Mouse (Mus musculus) liver, embryonic 11.5 days (tissue): ENCODE measurements around the gene Cacnb4. TPM values are rescaled to one million over a fixed set of nuclear protein-coding genes. Genes with fewer than 3 reads are reported as not detected.

ENCODE experiments used
- ATAC-seq: fragments of 200-750 bp; cut with Nextera tagmentation; replicated peaks from 2 replicates; pipeline ENCODE4 v1.8.0; 2017; ENCODE audit warnings: moderate number of reproducible peaks, mild to moderate bottlenecking, moderate TSS enrichment, moderate library complexity; ENCODE audit not compliant: low FRiP score
- DNase-seq: peaks from one replicate; pipeline ENCODE4 v3.0.0-alpha.2; 2017; ENCODE audit warnings: low spot score
- H3K27ac ChIP-seq: fragments of 300-500 bp; sonication (generic); 2 replicates; pipeline ENCODE4 v1.5.1; 2014; ENCODE audit warnings: mild to moderate bottlenecking, low read depth, low read length, control low read depth
- H3K27me3 ChIP-seq: fragments of 300-500 bp; sonication (generic); replicated peaks from 2 replicates; pipeline ENCODE4 v1.6.1; 2014; ENCODE audit warnings: low read length, mixed read lengths; ENCODE audit not compliant: control insufficient read depth, insufficient read depth
- H3K36me3 ChIP-seq: fragments of 300-500 bp; sonication (generic); 2 replicates; pipeline ENCODE4 v1.6.1; 2014; ENCODE audit warnings: mild to moderate bottlenecking, low read length, moderate library complexity, mixed read lengths; ENCODE audit not compliant: control insufficient read depth, insufficient read depth
- H3K4me1 ChIP-seq: fragments of 300-500 bp; sonication (generic); replicated peaks from 2 replicates; pipeline ENCODE4 v1.6.1; 2014; ENCODE audit warnings: low read length, mixed read lengths; ENCODE audit not compliant: control insufficient read depth, insufficient read depth
- H3K4me2 ChIP-seq: fragments of 300-500 bp; sonication (generic); 2 replicates; pipeline ENCODE4 v1.6.1; 2014; ENCODE audit warnings: mild to moderate bottlenecking, control low read depth, moderate library complexity
- H3K4me3 ChIP-seq: fragments of 300-500 bp; sonication (generic); 2 replicates; pipeline ENCODE4 v1.5.1; 2014; ENCODE audit warnings: low read depth, low read length, control low read depth
- H3K9ac ChIP-seq: fragments of 300-500 bp; sonication (generic); 2 replicates; pipeline ENCODE4 v1.6.1; 2014; ENCODE audit warnings: low read depth, low read length, control low read depth
- H3K9me3 ChIP-seq: fragments of 300-500 bp; sonication (generic); 2 replicates; pipeline ENCODE4 v1.6.1; 2016; ENCODE audit warnings: low read length, inconsistent platforms, mixed read lengths; ENCODE audit not compliant: control insufficient read depth
- WGBS: fragments of 180-500 bp; shearing (Covaris S2); extraction: QIAGEN DNeasy Blood & Tissue Kit; methylation state at CpG from one replicate; pipeline ENCODE4 v1.1.7; 2014; 5-methylcytosine and 5-hydroxymethylcytosine counted together
- polyA plus RNA-seq: library from polyadenylated mRNA; unstranded; fragments of >200 nt; fragmentation: Nextera tagmentation; extraction: Ambion mirVana; gene quantifications from 2 replicates; pipeline ENCODE4 v1.2.1, GENCODE M21; 2014

The Cacnb4 gene
- polyA plus RNA-seq, 1 experiment from 2014 or later, result 0.69 TPM

DNA sequence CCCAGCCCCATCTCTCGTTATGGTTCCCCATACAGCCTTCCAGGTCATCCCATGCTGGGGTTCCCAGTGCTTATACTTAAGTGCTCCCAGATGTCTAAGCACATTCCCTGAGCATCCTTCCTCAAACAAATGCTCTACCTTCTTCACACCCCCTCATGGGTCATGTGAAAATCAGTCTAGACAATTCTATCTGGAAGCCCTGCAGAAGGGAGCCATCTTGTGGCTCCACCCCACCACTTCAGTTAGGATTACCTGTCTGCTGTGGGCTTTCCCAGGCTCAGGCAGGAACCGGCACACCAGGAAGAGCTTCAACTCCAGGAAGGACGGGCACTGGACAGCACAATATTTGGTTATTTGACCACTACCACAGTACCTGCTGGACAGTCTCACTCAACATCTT lies 101.7 kb downstream of the Cacnb4 start:
- no peak for ATAC-seq
- no peak overlapping the region for H3K4me2 ChIP-seq
- H3K27me3 ChIP-seq, result no peaks in the 10 kb centered on the region
- 81% methylated on average over 3 of the region's 3 CpGs for WGBS
- no peak overlapping the region for H3K9ac ChIP-seq
- DNase-seq, result no peak
- no peak overlapping the region for H3K27ac ChIP-seq
- H3K36me3 ChIP-seq, result no peaks in the 10 kb centered on the region
- no peaks in the 10 kb centered on the region for H3K9me3 ChIP-seq
- H3K4me1 ChIP-seq, result peaks cover 22% of the 10 kb centered on the region
- H3K4me3 ChIP-seq, result no peak overlapping the region

GRCm38 (mm10) chr2:52572221-52572620 lies 104.4 kb downstream of the Cacnb4 start:
- ATAC-seq (no peak), DNase-seq (no peak)
- Histone ChIP-seq H3K4me3 (no peak overlapping the region), H3K36me3 (no peaks in the 10 kb centered on the region), H3K9ac (no peak overlapping the region), H3K4me2 (peak overlapping the region; percentile 37), H3K4me1 (peaks cover 22% of the 10 kb centered on the region), H3K27me3 (no peaks in the 10 kb centered on the region), H3K9me3 (no peaks in the 10 kb centered on the region), H3K27ac (no peak overlapping the region)
- 77% methylated on average over 6 of the region's 6 CpGs for WGBS

- 35% methylated on average over 13 of the region's 13 CpGs for WGBS
- ATAC-seq (peak; percentile 93), DNase-seq (peak; percentile 55)
- Histone ChIP-seq H3K27ac (no peak overlapping the region), H3K27me3 (no peaks in the 10 kb centered on the region), H3K4me2 (peak overlapping the region; percentile 37), H3K4me3 (no peak overlapping the region), H3K9ac (no peak overlapping the region), H3K9me3 (no peaks in the 10 kb centered on the region), H3K36me3 (no peaks in the 10 kb centered on the region), H3K4me1 (peaks cover 22% of the 10 kb centered on the region)
Observed at GRCm38 (mm10) chr2:52571339-52571968, 105.2 kb downstream of the Cacnb4 start.

GRCm38 (mm10) chr2:52570781-52571180 lies 105.8 kb downstream of the Cacnb4 start:
- WGBS, result 45% methylated on average over 5 of the region's 5 CpGs
- Histone ChIP-seq H3K9me3 (no peaks in the 10 kb centered on the region), H3K9ac (peak overlapping the region; percentile 8; the same call in 1 of the 2 replicates), H3K4me2 (peak overlapping the region; percentile 20; the same call in 1 of the 2 replicates), H3K4me3 (no peak overlapping the region), H3K27ac (no peak overlapping the region), H3K27me3 (no peaks in the 10 kb centered on the region), H3K36me3 (no peaks in the 10 kb centered on the region), H3K4me1 (peaks cover 19% of the 10 kb centered on the region)
- ATAC-seq (peak; percentile 42; the same call in 1 of the 2 replicates), DNase-seq (no peak)

DNA sequence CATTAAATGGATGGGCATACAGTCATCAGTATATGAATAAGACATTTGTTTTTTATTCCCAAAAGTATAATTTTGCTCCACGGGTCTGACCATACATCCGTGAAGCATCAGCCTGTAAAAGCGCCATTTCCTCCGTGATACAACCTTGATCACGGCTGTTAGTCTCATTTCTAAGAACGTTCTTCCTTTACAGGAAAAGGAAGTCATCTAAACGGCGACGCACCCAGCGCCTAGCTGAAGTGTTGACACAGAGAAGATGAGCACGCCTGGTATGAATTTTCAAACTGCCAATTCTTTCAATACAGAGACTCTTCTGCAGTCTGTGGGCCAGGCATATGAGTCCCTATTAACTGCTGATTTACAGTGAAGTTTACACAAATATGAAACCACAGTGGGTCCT lies 106.5 kb downstream of the Cacnb4 start:
- no peak for ATAC-seq
- no peak for DNase-seq
- H3K4me2 ChIP-seq, result no peak overlapping the region; the same call in 1 of the 2 replicates

GRCm38 (mm10) chr2:52568131-52568530 lies 108.5 kb downstream of the Cacnb4 start:
- Histone ChIP-seq H3K9me3 (no peaks in the 10 kb centered on the region), H3K27ac (no peak overlapping the region), H3K4me3 (no peak overlapping the region), H3K4me2 (no peak overlapping the region), H3K27me3 (no peaks in the 10 kb centered on the region), H3K9ac (no peak overlapping the region), H3K36me3 (no peaks in the 10 kb centered on the region), H3K4me1 (peaks cover 17% of the 10 kb centered on the region)
- no peak for DNase-seq
- ATAC-seq, result no peak
- WGBS, result 72% methylated on average over 3 of the region's 3 CpGs

More for the DNA sequence above, 106.5 kb downstream of the Cacnb4 start:
- H3K27ac ChIP-seq, result no peak overlapping the region
- WGBS, result 49% methylated on average over 11 of the region's 11 CpGs
- no peaks in the 10 kb centered on the region for H3K36me3 ChIP-seq
- no peaks in the 10 kb centered on the region for H3K9me3 ChIP-seq
- no peak overlapping the region for H3K9ac ChIP-seq
- no peak overlapping the region for H3K4me3 ChIP-seq
- peaks cover 17% of the 10 kb centered on the region for H3K4me1 ChIP-seq
- no peaks in the 10 kb centered on the region for H3K27me3 ChIP-seq

- no peak overlapping the region for H3K9ac ChIP-seq
- no peak overlapping the region for H3K27ac ChIP-seq
- no peaks in the 10 kb centered on the region for H3K27me3 ChIP-seq
- H3K4me2 ChIP-seq, result no peak overlapping the region
- ATAC-seq (no peak), DNase-seq (no peak)
- no peaks in the 10 kb centered on the region for H3K36me3 ChIP-seq
- H3K4me1 ChIP-seq, result peaks cover 17% of the 10 kb centered on the region
- 87% methylated on average over 3 of the region's 3 CpGs for WGBS
- H3K4me3 ChIP-seq, result no peak overlapping the region
- no peaks in the 10 kb centered on the region for H3K9me3 ChIP-seq
Observed at GRCm38 (mm10) chr2:52567421-52567820, 109.2 kb downstream of the Cacnb4 start.

- 85% methylated on average over 5 of the region's 5 CpGs for WGBS
- DNase-seq (no peak), ATAC-seq (no peak)
- H3K27me3 ChIP-seq, result no peaks in the 10 kb centered on the region
- no peak overlapping the region for H3K4me3 ChIP-seq
- no peak overlapping the region for H3K9ac ChIP-seq
- H3K27ac ChIP-seq, result no peak overlapping the region
- no peaks in the 10 kb centered on the region for H3K4me1 ChIP-seq
- no peaks in the 10 kb centered on the region for H3K36me3 ChIP-seq
- no peaks in the 10 kb centered on the region for H3K9me3 ChIP-seq
- no peak overlapping the region for H3K4me2 ChIP-seq
Observed at GRCm38 (mm10) chr2:52563277-52563676, 113.4 kb downstream of the Cacnb4 start.

- H3K9me3 ChIP-seq, result no peaks in the 10 kb centered on the region
- H3K27me3 ChIP-seq, result no peaks in the 10 kb centered on the region
- no peak for DNase-seq
- H3K27ac ChIP-seq, result no peak overlapping the region
- H3K4me1 ChIP-seq, result no peaks in the 10 kb centered on the region; the same call in 1 of the 2 replicates
- 81% methylated on average over 3 of the region's 3 CpGs for WGBS
- H3K4me3 ChIP-seq, result no peak overlapping the region
- no peak overlapping the region for H3K9ac ChIP-seq
- H3K4me2 ChIP-seq, result no peak overlapping the region
- ATAC-seq, result no peak
- H3K36me3 ChIP-seq, result no peaks in the 10 kb centered on the region
Observed at GRCm38 (mm10) chr2:52562356-52562755, 114.3 kb downstream of the Cacnb4 start.
